Mouse (Mus musculus): ENCODE results near the gene Pgs1. TPM values are rescaled to one million over a fixed set of nuclear protein-coding genes. Genes with fewer than 3 reads are reported as not detected.

The Pgs1 gene
- polyA plus RNA-seq, 1 experiment: 50.6 TPM

DNA sequence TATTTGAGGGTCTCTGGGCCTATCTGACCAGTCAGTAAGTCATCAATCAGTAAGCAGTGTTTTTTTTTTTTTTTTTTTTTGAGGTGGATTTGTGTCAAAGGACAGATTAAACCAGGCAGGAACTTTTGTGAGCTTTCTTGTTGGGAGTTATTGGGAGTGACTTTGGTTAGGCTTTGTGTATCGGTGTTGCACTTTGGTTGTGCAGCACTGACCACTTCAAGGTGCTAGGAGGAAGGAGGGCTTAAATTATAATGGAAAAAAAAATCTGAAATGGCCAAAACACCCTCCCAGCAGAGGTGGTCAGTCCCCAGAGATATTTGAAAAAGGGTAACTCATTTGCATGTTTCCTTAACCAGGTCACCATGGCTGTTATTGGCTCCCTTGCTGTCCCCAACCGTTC is 11.0 kb downstream of the Pgs1 start:
- 87% methylated on average over 2 of the region's 2 CpGs for WGBS

DNA sequence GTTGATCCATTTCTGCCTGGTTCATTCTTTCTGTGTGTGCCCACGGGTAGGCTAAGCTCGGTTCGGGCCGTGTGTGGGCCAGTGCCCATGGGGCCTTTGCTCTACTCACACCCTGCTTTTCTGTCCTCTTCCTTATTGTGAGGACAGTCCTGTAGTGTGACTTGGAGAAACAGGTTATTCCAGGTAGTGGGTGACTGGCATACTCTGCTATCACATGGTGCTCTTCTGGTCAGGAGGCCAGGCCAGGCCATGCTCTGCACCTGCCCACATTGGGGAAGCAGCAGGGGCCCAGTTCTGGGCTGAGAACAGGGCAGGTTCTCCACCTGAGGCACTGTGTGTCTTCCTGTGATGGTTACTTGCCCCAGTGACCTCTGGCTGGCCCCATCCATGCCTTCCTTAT is 12.3 kb downstream of the Pgs1 start:
- no peak for DNase-seq (ENCODE audit: low read depth, low spot score)
- 33% methylated on average over 4 of the region's 4 CpGs for WGBS

More for the DNA sequence above, 11.0 kb downstream of the Pgs1 start:
- no peak for DNase-seq (ENCODE audit: low read depth, low spot score)

DNA sequence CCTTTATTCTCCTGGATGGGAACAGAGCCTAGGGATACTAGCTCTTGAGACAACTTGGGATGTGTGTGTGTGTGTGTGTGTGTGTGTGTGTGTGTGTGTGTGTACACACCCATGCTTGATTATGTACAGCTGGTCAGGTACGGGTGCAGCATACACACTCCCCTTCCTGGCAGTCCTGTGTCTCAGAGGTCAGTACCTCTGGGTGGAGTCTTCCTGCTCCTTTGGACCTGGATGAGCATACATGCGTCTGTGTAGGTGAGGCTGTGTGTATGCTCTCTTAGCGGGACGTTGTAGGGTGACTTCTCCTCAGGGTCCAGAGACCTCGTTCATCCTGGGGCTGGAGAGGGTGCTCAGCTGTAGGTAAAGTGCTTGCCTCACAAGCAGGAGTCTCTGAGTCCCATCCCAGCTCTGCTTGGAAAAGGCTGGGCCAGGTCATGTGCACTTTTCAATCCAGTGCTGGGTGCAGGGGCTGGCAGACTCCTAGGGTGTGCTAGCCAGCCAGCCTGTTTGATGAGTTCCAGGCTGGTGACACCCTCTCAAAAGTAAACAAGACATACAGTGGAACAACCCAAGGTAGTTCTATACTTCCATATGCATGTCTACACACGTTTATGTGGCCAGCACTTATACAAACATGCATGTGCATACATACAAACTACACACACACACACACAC is 13.3 kb downstream of the Pgs1 start:
- no peak for DNase-seq (ENCODE audit: low read depth, low spot score)
- whole genome bisulfite sequencing: 33% methylated on average over 6 of the region's 6 CpGs

DNA sequence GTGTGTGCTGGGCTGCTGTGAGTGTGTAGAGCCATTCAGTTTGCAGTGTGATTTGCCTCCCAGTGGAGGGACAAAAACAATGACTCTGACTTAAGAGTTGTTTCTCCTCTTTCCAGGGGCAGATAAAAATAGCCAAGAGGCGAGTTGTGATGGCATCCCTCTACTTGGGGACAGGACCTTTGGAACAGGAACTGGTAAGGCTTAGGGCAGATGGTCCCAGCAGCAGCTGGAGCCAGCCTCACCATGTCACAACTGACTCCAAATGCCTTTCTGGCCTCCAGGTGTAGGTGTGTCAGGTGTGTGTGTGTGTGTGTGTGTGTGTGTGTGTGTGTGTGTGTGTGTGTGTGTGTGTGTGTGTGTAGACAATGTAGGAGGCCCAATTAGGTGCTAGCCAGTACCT is 14.0 kb downstream of the Pgs1 start:
- DNase-seq (ENCODE audit: low read depth, low spot score): no peak
- WGBS: 42% methylated on average over 1 of the region's 1 CpGs

DNA sequence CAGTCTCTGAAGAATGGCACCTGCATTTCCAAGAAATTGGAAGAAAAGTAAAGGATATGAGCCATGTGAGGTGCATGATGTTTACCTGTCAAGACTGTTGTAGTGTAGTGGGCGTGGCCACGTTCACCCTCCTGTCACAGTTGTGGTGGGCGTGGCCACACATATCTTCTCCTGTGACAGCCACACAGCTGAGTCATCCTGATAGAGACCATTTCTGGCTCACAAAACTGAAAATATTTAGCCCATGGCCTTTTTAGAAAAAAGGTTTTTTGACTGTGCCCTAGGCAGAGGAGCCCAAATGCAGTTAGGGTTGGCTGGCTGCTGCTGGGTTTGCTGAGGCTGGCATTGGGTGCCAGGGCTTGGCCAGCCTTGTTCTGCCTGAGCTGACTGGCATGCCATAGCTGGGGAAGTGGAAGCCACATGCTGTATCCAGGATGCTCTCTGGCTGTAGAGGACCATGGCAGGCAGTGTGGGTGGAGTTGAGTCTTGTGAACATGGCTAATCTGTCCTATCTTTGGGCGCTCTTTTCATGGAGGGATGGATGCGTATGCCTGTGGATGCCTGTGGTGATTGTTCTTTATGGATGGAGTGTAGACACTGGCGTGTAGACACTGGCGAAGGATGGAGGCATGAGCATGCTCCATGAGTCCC is 14.6 kb downstream of the Pgs1 start:
- DNase-seq (ENCODE audit: low read depth, low spot score): no peak
- WGBS: 79% methylated on average over 7 of the region's 7 CpGs

DNA sequence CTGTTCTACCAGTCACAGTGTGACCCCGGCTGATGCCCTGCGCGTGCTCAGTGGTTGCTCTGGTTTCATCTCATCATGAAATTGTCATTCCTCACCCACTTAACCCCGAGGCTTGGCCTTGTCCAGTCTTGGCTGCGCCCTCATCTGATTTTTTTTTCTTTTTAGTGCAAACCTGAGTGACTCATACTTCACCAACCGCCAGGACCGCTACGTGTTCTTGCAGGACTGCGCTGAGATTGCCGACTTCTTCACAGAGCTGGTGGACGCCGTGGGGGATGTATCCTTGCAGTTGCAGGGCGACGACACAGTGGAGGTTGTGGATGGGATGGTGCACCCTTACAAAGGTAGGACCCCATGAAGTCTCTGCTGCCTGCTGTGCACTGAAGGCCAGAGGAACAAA is 17.1 kb downstream of the Pgs1 start:
- 92% methylated on average over 14 of the region's 14 CpGs for WGBS
- no peak for DNase-seq (ENCODE audit: low read depth, low spot score)

DNA sequence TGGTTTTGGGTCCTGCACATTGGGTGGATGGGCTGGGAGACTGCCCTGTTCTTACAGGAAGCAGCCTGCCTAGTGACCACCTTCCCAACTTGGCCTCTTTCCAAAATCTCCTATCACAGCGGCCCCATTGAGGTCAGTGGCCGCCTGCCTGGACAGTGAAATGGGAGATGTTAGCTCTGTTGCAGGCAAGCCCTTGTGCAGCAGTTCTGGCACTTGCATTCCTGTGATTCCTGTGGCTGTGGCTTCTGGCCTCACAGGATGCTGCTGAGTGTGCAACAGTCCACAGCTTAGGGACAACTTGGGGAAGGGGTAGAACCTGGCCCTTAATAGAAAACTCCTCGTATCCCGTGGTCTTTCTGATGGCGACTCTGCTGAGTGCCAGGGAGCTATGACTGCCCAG is 17.6 kb downstream of the Pgs1 start:
- WGBS: 73% methylated on average over 5 of the region's 5 CpGs
- no peak for DNase-seq (ENCODE audit: low read depth, low spot score)

DNA sequence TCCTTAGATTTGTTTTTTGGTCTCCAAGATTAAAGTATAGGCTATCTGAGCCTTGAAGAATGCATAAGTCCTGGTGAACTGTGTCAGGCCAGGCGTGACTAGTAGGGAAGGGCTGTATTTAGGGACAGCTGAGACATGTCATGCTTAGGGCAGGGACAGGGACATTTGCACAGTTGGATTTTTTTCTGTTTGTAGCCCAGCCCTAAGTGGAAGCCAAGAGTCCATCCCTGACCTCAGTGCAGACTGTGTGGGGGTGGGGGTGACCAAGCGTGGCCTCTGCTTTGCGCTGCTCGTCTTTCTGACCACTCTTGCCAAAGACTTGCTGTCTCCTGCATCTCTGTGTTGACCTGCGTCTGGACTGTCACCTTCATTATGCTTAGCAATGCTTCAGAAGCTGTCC is 18.1 kb downstream of the Pgs1 start:
- WGBS: 82% methylated on average over 5 of the region's 5 CpGs

DNA sequence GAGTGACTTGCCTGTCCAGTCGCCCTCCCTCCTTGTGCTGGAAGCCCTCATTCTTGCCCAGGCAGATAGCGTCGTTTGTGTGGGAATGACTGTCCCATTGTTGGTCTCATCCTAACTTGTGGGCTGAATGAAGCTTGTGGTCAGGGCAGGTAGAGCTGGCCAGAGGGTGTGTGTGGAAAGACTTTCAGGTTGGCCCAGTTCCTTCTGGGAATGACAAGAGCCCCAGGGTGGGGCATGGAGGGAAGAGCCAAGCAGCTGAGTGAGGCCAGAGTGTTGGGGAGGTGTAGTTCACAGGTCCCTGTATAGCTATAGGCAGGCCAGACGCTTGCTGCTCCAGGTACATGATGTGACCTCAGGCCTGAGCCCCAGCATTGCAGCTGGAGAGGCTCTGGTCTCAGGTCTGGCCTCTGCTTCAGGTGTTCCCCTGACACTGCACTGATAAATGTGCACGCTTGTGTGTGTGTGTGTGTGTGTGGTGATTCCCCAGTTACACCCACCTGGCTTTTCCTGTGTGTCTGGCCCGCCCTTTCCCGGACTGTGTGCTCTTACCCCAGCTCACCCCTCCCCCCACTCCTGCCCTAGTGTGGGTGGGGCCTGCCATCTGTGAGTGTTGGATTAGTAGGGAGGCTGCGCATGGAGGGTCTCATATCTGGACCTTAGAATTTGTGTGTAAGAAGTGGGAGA is 21.5 kb downstream of the Pgs1 start:
- DNase-seq (ENCODE audit: low read depth, low spot score): no peak
- WGBS: 36% methylated on average over 8 of the region's 8 CpGs

More for the DNA sequence above, 18.1 kb downstream of the Pgs1 start:
- no peak for DNase-seq (ENCODE audit: low read depth, low spot score)

DNA sequence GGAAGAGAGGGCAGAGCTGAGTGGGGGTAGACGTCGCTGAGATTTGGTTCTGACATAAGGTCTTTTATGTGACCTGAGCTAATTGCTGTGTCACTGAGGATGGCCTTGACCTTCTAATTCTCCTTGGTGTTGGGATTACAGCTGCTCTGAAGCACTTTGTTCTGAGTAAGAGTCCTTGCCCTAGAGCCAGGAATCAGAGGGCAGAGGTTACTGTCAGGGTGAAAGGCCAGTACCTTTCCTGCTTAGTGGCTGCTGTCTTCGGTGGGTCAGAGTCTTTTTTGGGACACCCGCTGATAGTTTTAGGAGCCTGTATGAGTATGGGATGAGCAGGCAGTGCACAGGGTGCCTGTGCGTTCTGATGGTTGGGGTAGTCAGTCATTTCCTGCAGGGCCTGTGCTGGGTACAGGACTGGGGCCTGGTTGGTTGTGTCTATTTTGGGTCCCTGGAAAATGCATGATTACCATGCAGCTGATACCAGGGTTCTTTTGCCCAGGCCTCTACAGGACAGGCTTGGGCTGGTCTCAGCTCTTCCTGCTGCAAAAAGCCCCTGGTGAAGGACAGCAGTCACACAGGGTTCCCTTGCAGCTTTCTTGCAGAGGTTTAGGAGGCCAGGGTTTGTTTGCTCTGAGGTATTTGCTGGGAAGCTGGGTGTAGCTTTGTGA is 22.2 kb downstream of the Pgs1 start:
- WGBS: 58% methylated on average over 5 of the region's 5 CpGs
- no peak for DNase-seq (ENCODE audit: low read depth, low spot score)

DNA sequence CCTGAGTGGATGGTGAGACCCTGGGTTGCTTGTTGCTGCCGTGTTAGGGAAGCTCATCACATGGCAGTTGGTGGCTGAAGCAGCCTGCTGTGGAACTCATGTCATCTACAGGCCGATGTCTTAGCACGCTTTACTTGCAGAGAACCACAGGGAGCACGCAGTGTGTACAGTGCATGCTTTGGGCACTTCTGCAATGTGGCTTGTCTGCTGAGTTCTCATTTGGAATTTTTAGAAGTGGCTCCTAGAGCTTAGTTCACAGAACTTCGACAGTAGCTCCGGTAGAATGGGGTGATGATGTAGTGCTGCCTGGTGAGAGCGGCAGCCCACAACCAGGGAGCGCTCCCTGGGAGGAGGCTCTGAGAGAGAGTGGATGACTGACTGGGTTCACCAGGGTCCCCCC is 22.8 kb downstream of the Pgs1 start:
- DNase-seq (ENCODE audit: low read depth, low spot score): no peak
- WGBS: 83% methylated on average over 8 of the region's 8 CpGs

DNA sequence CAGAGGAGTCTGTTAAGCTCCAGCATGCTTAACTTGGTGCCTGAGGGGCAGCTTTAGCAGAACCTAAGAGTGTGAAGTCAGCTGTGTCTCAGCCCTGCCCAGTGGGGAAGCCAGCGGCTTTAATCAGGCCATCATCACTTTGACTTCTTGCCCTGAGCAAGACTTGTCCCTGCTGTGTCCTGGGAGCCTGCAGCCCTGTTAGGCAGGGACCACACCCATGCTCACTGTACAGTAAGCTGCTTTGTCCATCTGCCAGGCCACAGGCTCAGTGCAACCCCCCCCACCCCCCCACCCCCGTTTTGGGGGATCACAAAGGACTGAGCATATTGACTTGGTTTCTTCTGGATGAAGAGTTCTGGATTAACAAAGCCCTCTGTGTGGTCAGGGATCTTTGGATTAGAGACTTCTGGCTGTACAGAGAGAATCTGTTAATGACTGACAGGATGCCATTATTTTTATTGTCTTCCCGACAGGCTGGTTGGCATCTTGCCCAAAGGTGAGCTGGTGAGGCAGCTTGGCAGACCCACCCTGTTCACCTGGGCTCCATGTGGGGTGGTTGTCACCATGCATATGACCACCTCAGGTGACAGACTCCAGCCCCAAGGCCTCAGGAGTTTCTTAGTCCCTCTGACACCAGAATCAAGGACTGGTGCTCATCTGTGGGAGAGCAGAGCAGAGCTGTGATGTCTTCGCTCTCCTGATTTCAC is 23.9 kb downstream of the Pgs1 start:
- 28% methylated on average over 4 of the region's 4 CpGs for WGBS
- no peak for DNase-seq (ENCODE audit: low read depth, low spot score)

DNA sequence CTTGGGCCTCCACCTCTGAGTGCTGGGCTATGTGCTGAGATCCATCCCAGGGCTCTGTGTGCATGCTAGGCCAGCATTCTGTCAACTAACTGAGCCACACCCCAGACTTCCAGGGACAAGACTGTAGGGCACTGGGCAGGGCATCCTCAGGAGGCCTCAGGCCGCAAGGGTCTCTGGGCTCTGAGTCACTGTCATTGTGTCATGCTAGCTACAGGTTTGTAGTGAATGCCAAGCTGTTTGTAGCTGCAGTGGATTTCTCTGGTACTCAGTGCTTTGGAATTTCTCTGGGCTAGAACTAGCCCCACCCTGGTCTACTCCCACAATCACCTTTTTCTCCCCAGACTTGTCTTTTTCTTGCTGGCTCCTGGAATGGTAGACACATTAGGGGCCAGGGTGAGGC is 26.5 kb downstream of the Pgs1 start:
- DNase-seq (ENCODE audit: low read depth, low spot score): no peak
- 44% methylated on average over 1 of the region's 1 CpGs for WGBS

DNA sequence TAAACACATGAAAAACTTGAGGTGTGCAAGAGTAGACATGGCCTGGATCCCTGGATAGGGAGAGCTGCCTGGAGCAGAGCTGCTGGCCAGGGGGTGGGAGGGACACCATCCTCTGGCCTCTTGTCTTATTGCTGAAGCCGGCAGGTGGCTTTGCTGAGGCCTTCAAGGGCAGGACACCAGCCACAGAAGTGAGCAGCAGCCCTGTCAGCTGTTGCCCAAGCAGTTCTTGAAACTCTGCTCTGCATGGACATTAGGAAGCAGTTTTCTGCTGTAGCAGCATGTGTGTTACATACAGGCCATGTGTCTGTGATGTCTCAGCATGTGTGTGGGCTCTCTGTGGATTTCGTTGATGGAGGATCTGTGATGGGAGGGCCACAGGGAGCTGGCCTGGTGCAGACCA is 27.2 kb downstream of the Pgs1 start:
- no peak for DNase-seq (ENCODE audit: low read depth, low spot score)
- WGBS: 59% methylated on average over 2 of the region's 2 CpGs

DNA sequence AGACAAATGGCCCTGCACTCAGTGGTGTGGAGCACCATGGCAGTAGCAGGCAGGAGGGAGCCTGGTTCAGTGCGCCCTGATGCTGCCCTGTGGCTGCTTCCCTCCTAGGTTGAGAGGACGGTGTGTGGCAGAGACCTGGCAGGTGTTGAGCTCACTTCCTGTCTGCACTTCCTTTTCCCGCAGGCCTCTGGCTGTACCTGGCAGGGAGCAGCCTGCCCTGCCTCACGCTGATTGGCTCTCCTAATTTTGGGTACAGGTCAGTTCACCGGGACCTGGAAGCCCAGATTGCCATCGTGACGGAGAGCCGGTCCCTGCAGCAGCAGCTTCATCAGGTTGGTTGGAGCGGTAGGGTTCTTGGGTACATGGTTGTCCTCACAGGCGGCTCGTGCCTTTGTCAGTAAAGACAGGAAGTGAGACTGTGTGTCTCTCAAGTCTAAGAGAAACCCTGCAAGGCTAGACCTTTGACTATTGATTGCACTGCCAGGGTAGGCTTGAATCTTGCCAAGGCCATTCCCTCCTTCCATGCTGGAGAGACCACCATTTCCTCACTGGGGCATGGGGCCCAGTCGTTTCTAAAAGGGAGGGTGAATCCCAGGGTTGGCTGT is 28.4 kb downstream of the Pgs1 start:
- WGBS: 71% methylated on average over 12 of the region's 12 CpGs
- DNase-seq (ENCODE audit: low read depth, low spot score): no peak

DNA sequence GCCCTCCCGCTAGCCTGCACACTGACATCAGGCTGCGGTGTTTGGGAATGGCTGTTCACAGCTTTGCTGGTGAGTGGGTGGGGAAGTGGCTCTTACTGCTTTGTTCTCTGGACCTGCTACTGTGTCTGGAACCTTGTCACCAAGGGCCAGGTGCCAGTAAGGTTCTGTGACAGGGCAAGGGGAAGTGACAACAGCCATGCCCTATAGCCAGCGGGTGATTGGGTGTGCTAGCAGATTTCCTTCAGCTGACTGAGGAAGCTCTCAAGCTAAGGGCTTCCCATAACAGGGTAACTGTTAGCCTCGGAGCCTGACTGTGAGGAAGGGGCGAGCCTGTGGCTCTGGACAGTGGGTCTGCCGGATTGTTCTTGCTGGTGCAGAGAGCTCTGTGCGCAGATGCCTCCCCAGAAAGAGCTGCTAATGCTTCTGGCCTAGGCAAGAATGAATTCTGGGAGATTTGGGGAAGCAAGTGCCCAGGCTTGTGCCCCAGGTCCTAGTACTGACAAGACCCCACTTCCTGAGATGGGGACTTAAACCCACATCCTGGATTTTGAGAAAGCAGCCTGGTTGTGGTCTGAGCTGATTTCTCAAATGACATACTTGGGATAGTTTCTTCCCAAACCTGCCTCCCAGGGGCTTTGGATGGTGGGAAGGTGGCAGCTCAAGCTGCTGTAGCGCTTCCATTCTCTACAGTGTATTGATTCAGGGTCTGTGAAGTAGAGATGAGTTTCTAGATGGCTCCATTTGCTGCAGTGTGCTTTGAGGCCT is 29.5 kb downstream of the Pgs1 start:
- WGBS: 85% methylated on average over 8 of the region's 8 CpGs
- no peak for DNase-seq (ENCODE audit: low read depth, low spot score)

DNA sequence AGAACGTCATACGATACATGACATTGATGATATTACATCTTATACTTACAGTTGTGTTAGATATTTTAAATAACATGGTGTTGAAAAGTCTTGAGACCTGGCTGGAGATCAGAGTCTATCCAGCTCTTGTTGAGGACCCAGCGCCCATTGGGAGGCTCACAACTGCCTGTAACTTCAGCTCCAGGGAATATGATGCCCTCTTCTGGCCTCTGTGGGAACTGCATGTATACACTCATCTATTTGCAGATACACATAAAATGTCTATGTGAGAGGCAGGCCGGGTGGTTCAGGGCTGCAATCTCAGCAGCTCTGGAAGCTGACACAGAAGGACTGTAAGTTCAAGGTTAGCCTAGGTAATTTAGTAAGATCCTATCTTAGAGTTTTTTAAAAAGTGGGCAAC is 32.2 kb downstream of the Pgs1 start:
- no peak for DNase-seq (ENCODE audit: low read depth, low spot score)
- WGBS: 96% methylated on average over 4 of the region's 4 CpGs

DNA sequence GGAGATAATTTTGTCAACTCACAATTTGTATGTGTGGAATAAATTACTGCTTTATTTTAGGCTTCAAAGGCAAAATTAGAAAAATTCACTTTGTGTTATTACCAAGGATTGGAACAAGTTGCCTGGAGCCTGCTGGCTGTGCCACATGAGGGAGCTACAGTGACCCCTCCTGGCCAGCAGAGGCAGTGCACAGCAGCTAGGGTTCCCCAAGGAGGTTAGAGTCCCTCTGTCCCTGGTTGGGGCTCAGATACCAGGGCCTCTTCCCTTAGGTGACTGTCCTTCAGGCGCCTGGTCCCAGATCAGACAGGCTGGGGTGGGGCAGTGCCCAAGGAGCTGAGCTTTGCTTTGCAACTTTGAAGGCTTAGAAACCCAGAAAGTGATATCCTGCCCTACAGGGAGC is 35.7 kb downstream of the Pgs1 start:
- no peak for DNase-seq (ENCODE audit: low read depth, low spot score)
- WGBS: 70% methylated on average over 1 of the region's 1 CpGs

DNA sequence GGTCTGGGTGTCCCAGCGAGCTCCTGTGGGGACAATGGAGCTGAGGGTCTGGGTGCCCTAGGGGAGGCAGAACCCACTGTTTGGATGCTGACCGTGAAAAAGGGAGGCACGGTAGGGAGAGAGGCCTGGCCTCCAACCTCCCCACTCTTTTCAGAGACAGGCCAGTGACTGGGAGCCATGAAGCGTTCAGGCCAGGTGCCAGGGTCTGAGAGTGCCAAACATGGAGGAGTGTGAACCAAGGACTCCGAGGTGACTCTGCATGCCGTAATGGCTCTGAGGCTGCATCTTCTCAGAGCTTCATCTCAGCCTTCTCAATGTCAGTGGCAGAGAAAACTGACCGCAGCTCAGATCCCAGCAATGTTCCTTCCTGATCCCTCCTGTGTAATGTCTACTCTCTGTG is 37.4 kb downstream of the Pgs1 start:
- WGBS: 89% methylated on average over 7 of the region's 7 CpGs
- DNase-seq (ENCODE audit: low read depth, low spot score): no peak
